Mouse (Mus musculus): ENCODE results near the gene Wfikkn1. TPM values are rescaled to one million over a fixed set of nuclear protein-coding genes. Genes with fewer than 3 reads are reported as not detected.
A peak's percentile ranks its signal among the peaks of the same experiment; 100 is the strongest.

Wfikkn1 gene
- polyA plus RNA-seq, 1 experiment from 2014 or later: 0.54 TPM

DNA sequence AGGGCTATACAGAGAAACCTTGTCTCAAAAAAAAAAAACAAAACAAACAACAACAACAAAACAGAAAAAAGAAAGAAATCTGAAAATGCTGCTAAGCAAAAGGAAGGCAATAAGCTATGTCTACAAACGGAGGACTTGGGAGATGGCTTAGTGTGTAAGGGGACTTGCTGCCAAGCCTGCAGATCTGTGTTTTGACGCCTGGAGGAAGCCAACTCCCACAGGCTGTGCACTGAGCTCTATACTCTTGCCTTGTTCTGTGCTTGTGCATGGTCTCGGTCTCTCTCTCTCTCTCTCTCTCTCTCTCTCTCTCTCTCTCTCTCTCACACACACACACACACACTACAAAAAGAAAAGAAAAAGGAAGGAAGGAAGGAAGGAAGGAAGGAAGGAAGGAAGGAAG lies 8.2 kb upstream of the Wfikkn1 start:
- H3K4me1 ChIP-seq (ENCODE audit: insufficient read depth): peaks cover 6% of the 10 kb centered on the region
- H3K27me3 ChIP-seq (ENCODE audit: insufficient read depth, low read length): no peaks in the 10 kb centered on the region
- no peaks in the 10 kb centered on the region for H3K9me3 ChIP-seq (ENCODE audit: low read length)
- H3K36me3 ChIP-seq (replicated peaks; ENCODE audit: insufficient read depth, low read length): peaks cover 19% of the 10 kb centered on the region
- H3K27ac ChIP-seq (ENCODE audit: low read depth): no peak overlapping the region
- H3K4me2 ChIP-seq (ENCODE audit: low read depth, low read length): no peak overlapping the region
- H3K4me3 ChIP-seq (ENCODE audit: low read depth, low read length): no peak overlapping the region
- TF ChIP-seq EP300 (IDR thresholded peaks at IDR 0.05; ENCODE audit: low read depth) (no peak), CTCF (IDR thresholded peaks at IDR 0.05; ENCODE audit: low read depth) (no peak)
- DNase-seq: no peak
- no peak overlapping the region for H3K9ac ChIP-seq (replicated peaks)
- WGBS (ENCODE audit: insufficient replicate concordance): 69% methylated on average over 3 of the region's 3 CpGs
- no peak for ATAC-seq

DNA sequence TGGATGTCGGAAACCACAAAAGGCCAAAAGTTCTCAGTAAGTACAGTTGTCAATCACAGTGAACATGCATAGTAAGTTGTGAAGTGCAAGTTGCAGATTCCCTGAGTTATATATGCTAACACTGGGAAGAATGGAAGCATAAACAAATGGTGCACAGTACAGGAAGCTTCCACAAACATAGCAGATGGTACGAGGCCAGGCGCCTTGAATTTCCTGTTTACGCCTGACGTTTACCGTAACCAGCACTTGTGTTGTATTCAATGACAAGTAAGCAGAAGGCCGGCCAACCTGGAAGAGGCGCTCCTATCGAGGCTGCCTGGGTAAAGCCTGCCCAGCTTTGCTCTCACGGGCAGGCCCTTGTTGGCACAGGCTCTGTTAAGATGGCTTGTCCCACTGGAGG lies 6.8 kb upstream of the Wfikkn1 start:
- Histone ChIP-seq H3K9ac (replicated peaks) (no peak overlapping the region), H3K9me3 (ENCODE audit: low read length) (no peaks in the 10 kb centered on the region), H3K36me3 (replicated peaks; ENCODE audit: insufficient read depth, low read length) (peaks cover 23% of the 10 kb centered on the region), H3K4me2 (ENCODE audit: low read depth, low read length) (no peak overlapping the region), H3K27ac (ENCODE audit: low read depth) (peak overlapping the region; percentile 29; the same call in 1 of the 2 replicates), H3K27me3 (ENCODE audit: insufficient read depth, low read length) (no peaks in the 10 kb centered on the region), H3K4me1 (ENCODE audit: insufficient read depth) (peaks cover 6% of the 10 kb centered on the region), H3K4me3 (ENCODE audit: low read depth, low read length) (no peak overlapping the region)
- no peak for DNase-seq
- WGBS (ENCODE audit: insufficient replicate concordance): 73% methylated on average over 10 of the region's 10 CpGs
- no peak for ATAC-seq
- no peak for TF ChIP-seq CTCF (IDR thresholded peaks at IDR 0.05; ENCODE audit: low read depth)
- no peak for TF ChIP-seq EP300 (IDR thresholded peaks at IDR 0.05; ENCODE audit: low read depth)

DNA sequence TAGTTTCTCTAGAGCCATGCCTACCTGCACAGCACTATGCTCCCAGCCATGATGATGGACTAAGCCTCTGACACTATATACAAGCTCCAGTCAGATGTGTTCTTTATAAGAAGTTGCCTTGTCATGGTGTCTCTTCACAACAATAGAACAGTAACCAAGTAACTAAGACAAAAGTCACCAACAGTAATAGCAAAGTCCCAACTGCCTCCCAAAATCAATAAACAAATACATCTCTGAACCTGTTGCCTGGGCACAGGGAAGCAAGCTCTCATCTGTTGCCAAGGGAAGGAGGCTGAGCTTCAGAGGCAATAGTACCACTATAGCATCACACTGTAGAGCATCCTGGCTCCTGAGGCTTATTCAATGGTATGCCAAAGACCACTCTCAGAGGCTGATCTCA lies 6.1 kb upstream of the Wfikkn1 start:
- TF ChIP-seq EP300 (IDR thresholded peaks at IDR 0.05; ENCODE audit: low read depth): peak; percentile 10; the same call in 1 of the 2 replicates
- no peak for TF ChIP-seq CTCF (IDR thresholded peaks at IDR 0.05; ENCODE audit: low read depth)
- peak; percentile 78 for ATAC-seq
- H3K27ac ChIP-seq (ENCODE audit: low read depth): peak overlapping the region; percentile 69
- no peak overlapping the region for H3K4me2 ChIP-seq (ENCODE audit: low read depth, low read length)
- peaks cover 26% of the 10 kb centered on the region for H3K36me3 ChIP-seq (replicated peaks; ENCODE audit: insufficient read depth, low read length)
- no peaks in the 10 kb centered on the region for H3K27me3 ChIP-seq (ENCODE audit: insufficient read depth, low read length)
- DNase-seq: no peak
- no peaks in the 10 kb centered on the region for H3K9me3 ChIP-seq (ENCODE audit: low read length)
- H3K4me3 ChIP-seq (ENCODE audit: low read depth, low read length): no peak overlapping the region
- H3K9ac ChIP-seq (replicated peaks): no peak overlapping the region
- peaks cover 6% of the 10 kb centered on the region for H3K4me1 ChIP-seq (ENCODE audit: insufficient read depth)

DNA sequence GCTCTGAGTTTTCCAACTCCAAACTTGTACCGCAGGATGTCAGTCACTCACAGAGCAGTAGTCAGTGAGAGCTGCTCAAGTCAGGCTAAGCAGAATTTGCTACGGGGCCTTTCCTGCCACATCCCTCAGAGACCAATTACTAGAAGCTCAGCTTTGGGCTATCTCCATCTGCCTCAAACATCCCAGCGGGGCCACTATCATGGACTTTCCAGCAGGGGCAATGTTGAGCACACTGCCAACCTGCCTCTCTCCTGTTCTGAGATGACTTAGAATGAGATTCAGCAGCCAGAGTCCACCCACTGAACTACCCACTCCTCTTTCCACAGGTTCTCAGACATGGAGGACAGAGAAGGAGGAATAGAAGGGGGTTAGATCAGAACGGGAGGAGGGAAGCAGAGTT lies 5.0 kb upstream of the Wfikkn1 start:
- no peak overlapping the region for H3K4me2 ChIP-seq (ENCODE audit: low read depth, low read length)
- H3K4me3 ChIP-seq (ENCODE audit: low read depth, low read length): no peak overlapping the region
- TF ChIP-seq CTCF (IDR thresholded peaks at IDR 0.05; ENCODE audit: low read depth) (peak; percentile 70), EP300 (IDR thresholded peaks at IDR 0.05; ENCODE audit: low read depth) (no peak)
- no peak for ATAC-seq
- 66% methylated on average over 4 of the region's 4 CpGs for WGBS (ENCODE audit: insufficient replicate concordance)
- H3K9ac ChIP-seq (replicated peaks): no peak overlapping the region
- H3K27me3 ChIP-seq (ENCODE audit: insufficient read depth, low read length): no peaks in the 10 kb centered on the region
- DNase-seq: no peak
- peaks cover 10% of the 10 kb centered on the region for H3K4me1 ChIP-seq (ENCODE audit: insufficient read depth)
- no peak overlapping the region for H3K27ac ChIP-seq (ENCODE audit: low read depth)
- no peaks in the 10 kb centered on the region for H3K9me3 ChIP-seq (ENCODE audit: low read length)
- peaks cover 26% of the 10 kb centered on the region for H3K36me3 ChIP-seq (replicated peaks; ENCODE audit: insufficient read depth, low read length)

DNA sequence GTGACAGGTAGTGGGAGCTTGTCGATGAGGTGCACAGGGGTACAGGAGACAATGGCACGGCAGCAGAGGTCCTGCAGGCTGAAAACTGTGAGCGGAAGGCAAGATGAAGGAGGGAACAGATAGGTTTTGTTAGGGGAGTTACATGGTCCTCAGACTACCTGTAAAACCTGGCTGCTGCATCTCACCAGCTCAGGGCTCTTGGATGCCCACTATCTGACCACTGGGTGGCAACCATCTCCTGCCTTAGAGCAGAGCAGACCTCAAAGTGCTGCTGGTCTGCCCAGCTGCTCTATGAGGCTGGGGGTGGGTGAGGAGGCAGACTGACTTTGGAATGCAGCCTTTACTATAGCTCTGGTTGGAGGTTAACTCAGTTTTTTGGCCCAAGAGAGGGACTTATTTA lies 3.2 kb upstream of the Wfikkn1 start:
- no peak overlapping the region for H3K4me3 ChIP-seq (ENCODE audit: low read depth, low read length)
- ATAC-seq (no peak), DNase-seq (no peak)
- no peaks in the 10 kb centered on the region for H3K27me3 ChIP-seq (ENCODE audit: insufficient read depth, low read length)
- H3K27ac ChIP-seq (ENCODE audit: low read depth): no peak overlapping the region
- peaks cover 17% of the 10 kb centered on the region for H3K4me1 ChIP-seq (ENCODE audit: insufficient read depth)
- 89% methylated on average over 3 of the region's 3 CpGs for WGBS (ENCODE audit: insufficient replicate concordance)
- no peak overlapping the region for H3K9ac ChIP-seq (replicated peaks)
- peak; percentile 23 for TF ChIP-seq CTCF (IDR thresholded peaks at IDR 0.05; ENCODE audit: low read depth)
- no peak for TF ChIP-seq EP300 (IDR thresholded peaks at IDR 0.05; ENCODE audit: low read depth)
- H3K36me3 ChIP-seq (replicated peaks; ENCODE audit: insufficient read depth, low read length): peaks cover 24% of the 10 kb centered on the region
- H3K4me2 ChIP-seq (ENCODE audit: low read depth, low read length): no peak overlapping the region
- H3K9me3 ChIP-seq (ENCODE audit: low read length): no peaks in the 10 kb centered on the region

DNA sequence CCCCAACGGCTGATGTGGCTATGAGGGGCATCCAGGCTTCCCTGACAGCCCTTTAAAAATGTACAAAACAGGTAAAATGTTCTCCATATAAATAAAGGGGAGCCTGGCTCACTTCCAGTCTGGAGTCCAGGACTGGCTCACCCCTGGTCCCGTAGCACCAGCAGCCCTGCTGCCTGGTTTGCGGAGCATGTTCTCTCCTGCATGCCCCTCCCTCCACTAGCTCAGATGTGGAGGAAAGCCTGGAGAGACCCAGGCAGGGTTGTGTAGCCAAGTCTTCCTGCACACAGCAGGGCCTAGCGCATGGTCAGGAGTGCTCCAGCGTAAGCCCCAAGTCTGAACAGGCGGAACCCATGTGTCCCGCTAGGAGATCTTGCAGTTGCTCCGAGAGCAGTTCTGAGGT lies 2.6 kb upstream of the Wfikkn1 start:
- DNase-seq: no peak
- ATAC-seq: no peak
- Histone ChIP-seq H3K9me3 (ENCODE audit: low read length) (no peaks in the 10 kb centered on the region), H3K27ac (ENCODE audit: low read depth) (no peak overlapping the region), H3K4me3 (ENCODE audit: low read depth, low read length) (no peak overlapping the region), H3K9ac (replicated peaks) (no peak overlapping the region), H3K4me1 (ENCODE audit: insufficient read depth) (peaks cover 17% of the 10 kb centered on the region), H3K36me3 (replicated peaks; ENCODE audit: insufficient read depth, low read length) (peaks cover 30% of the 10 kb centered on the region), H3K27me3 (ENCODE audit: insufficient read depth, low read length) (no peaks in the 10 kb centered on the region), H3K4me2 (ENCODE audit: low read depth, low read length) (no peak overlapping the region)
- 87% methylated on average over 8 of the region's 8 CpGs for WGBS (ENCODE audit: insufficient replicate concordance)
- TF ChIP-seq EP300 (IDR thresholded peaks at IDR 0.05; ENCODE audit: low read depth) (no peak), CTCF (IDR thresholded peaks at IDR 0.05; ENCODE audit: low read depth) (no peak)

DNA sequence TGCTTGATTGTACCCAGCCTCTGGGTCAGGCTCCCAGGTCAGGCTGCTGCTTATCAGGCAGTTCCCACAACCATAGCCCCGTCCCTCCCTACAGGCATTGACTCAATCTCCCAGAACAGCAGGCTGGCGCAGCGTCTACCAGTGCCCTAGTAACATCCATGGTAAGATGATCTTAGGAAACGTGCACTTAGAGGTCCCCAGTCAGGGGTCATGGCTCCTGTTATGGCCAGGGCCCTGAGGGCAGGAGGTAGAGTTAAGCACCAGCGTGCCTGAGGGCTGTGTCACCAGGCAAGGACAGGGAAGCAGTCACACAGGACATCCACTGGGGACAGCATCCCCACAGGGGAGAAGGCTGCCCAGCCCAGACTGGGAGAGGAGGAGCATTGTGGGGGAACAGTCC lies 1.6 kb upstream of the Wfikkn1 start:
- Histone ChIP-seq H3K4me3 (ENCODE audit: low read depth, low read length) (no peak overlapping the region), H3K9me3 (ENCODE audit: low read length) (no peaks in the 10 kb centered on the region), H3K36me3 (replicated peaks; ENCODE audit: insufficient read depth, low read length) (peaks cover 23% of the 10 kb centered on the region), H3K4me2 (ENCODE audit: low read depth, low read length) (no peak overlapping the region), H3K27ac (ENCODE audit: low read depth) (no peak overlapping the region), H3K4me1 (ENCODE audit: insufficient read depth) (peaks cover 17% of the 10 kb centered on the region), H3K9ac (replicated peaks) (no peak overlapping the region), H3K27me3 (ENCODE audit: insufficient read depth, low read length) (no peaks in the 10 kb centered on the region)
- TF ChIP-seq CTCF (IDR thresholded peaks at IDR 0.05; ENCODE audit: low read depth) (peak; percentile 31; the same call in 1 of the 2 replicates), EP300 (IDR thresholded peaks at IDR 0.05; ENCODE audit: low read depth) (no peak)
- WGBS (ENCODE audit: insufficient replicate concordance): 53% methylated on average over 5 of the region's 5 CpGs
- ATAC-seq (peak; percentile 9; the same call in 1 of the 2 replicates), DNase-seq (no peak)
